ENCODE assay signal across 8 mouse cellular contexts in genomic region chr5:24601071-24601835, GRCm38 (mm10). TPM values are rescaled to one million over a fixed set of nuclear protein-coding genes. Genes with fewer than 3 reads are reported as not detected.
A peak's percentile ranks its signal among the peaks of the same experiment; 100 is the strongest.
DNase-seq lines count a peak whose midpoint lies in the region; ATAC-seq lines count a peak whose summit lies in the region.

No protein-coding gene starts in this region.

- 0 out of 2 replicates have a peak, but pooled peaks cover under 1% of the 10 kb centered on the region for H3K36me3 ChIP-seq in embryonic facial prominence, embryonic 14.5 days (ENCODE audit: control insufficient read depth, insufficient read depth, low read length)
- H3K36me3 ChIP-seq in intestine, embryonic 15.5 days, result no peaks in the 10 kb centered on the region
- no peaks in the 10 kb centered on the region for H3K36me3 ChIP-seq in neural tube, embryonic 11.5 days (ENCODE audit: control insufficient read depth, insufficient read depth, low read length)

- peak overlapping the region; percentile 94 for H3K4me2 ChIP-seq in embryonic facial prominence, embryonic 14.5 days (ENCODE audit: low read depth, low read length)
- H3K4me2 ChIP-seq in intestine, embryonic 15.5 days (replicated peaks), result peak overlapping the region; percentile 87
- H3K4me2 ChIP-seq in neural tube, embryonic 11.5 days (ENCODE audit: low read depth), result peak overlapping the region; percentile 84

- intact Hi-C loops in heart, postnatal 36 days (cut with DNase I), result loop anchor here (5.0 kb wide), 1 partner anchor 149 kb away; the partner anchor contains the start of gene Agap3

- H3K9ac ChIP-seq in embryonic facial prominence, embryonic 14.5 days (ENCODE audit: low read depth, low read length), result peak overlapping the region; percentile 89
- peak overlapping the region; percentile 85 for H3K9ac ChIP-seq in intestine, embryonic 15.5 days
- H3K9ac ChIP-seq in neural tube, embryonic 11.5 days (ENCODE audit: low read length), result peak overlapping the region; percentile 84

- peak; percentile 16; the same call in 1 of the 2 replicates for ATAC-seq in embryonic facial prominence, embryonic 14.5 days (ENCODE audit: low read depth)
- ATAC-seq in intestine, embryonic 15.5 days, result no peak
- no peak for ATAC-seq in neural tube, embryonic 11.5 days (ENCODE audit: insufficient read depth, low FRiP score, low TSS enrichment)
- ATAC-seq in megakaryocyte-erythroid progenitor cell, adult 5-6 weeks (replicated peaks; ENCODE audit: low FRiP score, low TSS enrichment, poor library complexity, severe bottlenecking), result no peak

- no peaks in the 10 kb centered on the region for H3K27me3 ChIP-seq in embryonic facial prominence, embryonic 14.5 days (replicated peaks; ENCODE audit: control insufficient read depth, insufficient read depth, low read length)
- H3K27me3 ChIP-seq in intestine, embryonic 15.5 days (replicated peaks), result peaks cover 6% of the 10 kb centered on the region; the same call in 1 of the 2 replicates
- peaks cover 7% of the 10 kb centered on the region; the same call in 1 of the 2 replicates for H3K27me3 ChIP-seq in neural tube, embryonic 11.5 days (ENCODE audit: control insufficient read depth, insufficient read depth, low read length)

- H3K4me3 ChIP-seq in embryonic facial prominence, embryonic 14.5 days (ENCODE audit: low read depth, low read length), result peak overlapping the region; percentile 57
- H3K4me3 ChIP-seq in intestine, embryonic 15.5 days (replicated peaks), result peak overlapping the region; percentile 64
- peak overlapping the region; percentile 66 for H3K4me3 ChIP-seq in neural tube, embryonic 11.5 days (ENCODE audit: low read depth, low read length)

- peak overlapping the region; percentile 100 for H3K27ac ChIP-seq in embryonic facial prominence, embryonic 14.5 days (replicated peaks; ENCODE audit: low read depth, low read length)
- H3K27ac ChIP-seq in intestine, embryonic 15.5 days, result peak overlapping the region; percentile 99
- peak overlapping the region; percentile 97 for H3K27ac ChIP-seq in neural tube, embryonic 11.5 days (ENCODE audit: low read depth, low read length)

- 2% methylated on average over 9 of the region's 33 CpGs for WGBS in embryonic facial prominence, embryonic 14.5 days
- 1% methylated on average over 33 of the region's 33 CpGs for WGBS in intestine, embryonic 15.5 days
- WGBS in neural tube, embryonic 11.5 days, result 2% methylated on average over 33 of the region's 33 CpGs

- DNase-seq in heart, adult 11 months, result peak; percentile 96
- DNase-seq in heart, postnatal 36 days, result no peak
- peak; percentile 6 for DNase-seq in CD4-positive helper T cell, adult 2 months (ENCODE audit: low read depth, low spot score)
- peak; percentile 54 for DNase-seq in embryonic facial prominence, embryonic 14.5 days (ENCODE audit: low spot score)
- DNase-seq in neural tube, embryonic 11.5 days (ENCODE audit: low spot score), result no peak
- no peak for DNase-seq in spleen, postnatal 4 days (ENCODE audit: low spot score in 2 of 2)

- peaks cover 54% of the 10 kb centered on the region for H3K4me1 ChIP-seq in embryonic facial prominence, embryonic 14.5 days (ENCODE audit: control insufficient read depth, insufficient read depth, low read length)
- peaks cover 68% of the 10 kb centered on the region for H3K4me1 ChIP-seq in intestine, embryonic 15.5 days (replicated peaks)
- H3K4me1 ChIP-seq in neural tube, embryonic 11.5 days (ENCODE audit: control insufficient read depth, insufficient read depth, low read length), result peaks cover 70% of the 10 kb centered on the region

- H3K9me3 ChIP-seq in embryonic facial prominence, embryonic 14.5 days (ENCODE audit: control insufficient read depth, low read length), result no peaks in the 10 kb centered on the region
- no peaks in the 10 kb centered on the region for H3K9me3 ChIP-seq in intestine, embryonic 15.5 days
- H3K9me3 ChIP-seq in neural tube, embryonic 11.5 days (ENCODE audit: control insufficient read depth, low read length), result no peaks in the 10 kb centered on the region

RNA-seq across cellular contexts. Expression of gene Chpf2, which starts 14.7 kb away (rescaled TPM):
- total RNA-seq in heart, postnatal 36 days (2021), result 10 to 100 TPM; 10.8 to 11.6 TPM
- polyA plus RNA-seq in embryonic facial prominence, embryonic 14.5 days (2014; fragmentation: Nextera tagmentation; extraction: Ambion mirVana), result 21.2 and 23.4 TPM in 2 replicates
- 14.7 and 16.0 TPM in 2 replicates for polyA plus RNA-seq in intestine, embryonic 15.5 days (2015; fragmentation: Nextera tagmentation; extraction: Ambion mirVana)
- 10.3 and 13.0 TPM in 2 replicates for polyA plus RNA-seq in neural tube, embryonic 11.5 days (2014; fragmentation: Nextera tagmentation; extraction: Ambion mirVana)
- 12.0 and 14.7 TPM in 2 replicates for total RNA-seq in megakaryocyte-erythroid progenitor cell, adult 5-6 weeks (2014; fragmentation: Nextera tagmentation)
- total RNA-seq in megakaryocyte-erythroid progenitor cell, adult 5-6 weeks (2017), result 14.5 and 22.5 TPM in 2 replicates

RNA-seq across cellular contexts. Expression of gene Smarcd3, which starts 23.0 kb away (rescaled TPM):
- 10 to 100 TPM; 63.2 to 64.5 TPM for total RNA-seq in heart, postnatal 36 days (2021)
- 48.9 and 54.7 TPM in 2 replicates for polyA plus RNA-seq in embryonic facial prominence, embryonic 14.5 days (2014; fragmentation: Nextera tagmentation; extraction: Ambion mirVana)
- 15.5 and 18.4 TPM in 2 replicates for polyA plus RNA-seq in intestine, embryonic 15.5 days (2015; fragmentation: Nextera tagmentation; extraction: Ambion mirVana)
- 43.7 and 49.3 TPM in 2 replicates for polyA plus RNA-seq in neural tube, embryonic 11.5 days (2014; fragmentation: Nextera tagmentation; extraction: Ambion mirVana)
- total RNA-seq in megakaryocyte-erythroid progenitor cell, adult 5-6 weeks (2014; fragmentation: Nextera tagmentation), result not detected in 2 replicates
- total RNA-seq in megakaryocyte-erythroid progenitor cell, adult 5-6 weeks (2017), result not detected in 2 replicates

RNA-seq across cellular contexts. Expression of gene Abcf2, which starts 24.0 kb away (rescaled TPM):
- 10 to 100 TPM; 55.3 to 56.0 TPM for total RNA-seq in heart, postnatal 36 days (2021)
- polyA plus RNA-seq in embryonic facial prominence, embryonic 14.5 days (2014; fragmentation: Nextera tagmentation; extraction: Ambion mirVana), result 83.7 and 96.3 TPM in 2 replicates
- polyA plus RNA-seq in intestine, embryonic 15.5 days (2015; fragmentation: Nextera tagmentation; extraction: Ambion mirVana), result 86.0 and 87.1 TPM in 2 replicates
- 136 and 147 TPM in 2 replicates for polyA plus RNA-seq in neural tube, embryonic 11.5 days (2014; fragmentation: Nextera tagmentation; extraction: Ambion mirVana)
- 70.2 and 80.7 TPM in 2 replicates for total RNA-seq in megakaryocyte-erythroid progenitor cell, adult 5-6 weeks (2014; fragmentation: Nextera tagmentation)
- 122 and 164 TPM in 2 replicates for total RNA-seq in megakaryocyte-erythroid progenitor cell, adult 5-6 weeks (2017)

RNA-seq across cellular contexts. Expression of gene 4931409K22Rik, which starts 44.6 kb away (rescaled TPM):
- not detected for total RNA-seq in heart, postnatal 36 days (2021)
- polyA plus RNA-seq in embryonic facial prominence, embryonic 14.5 days (2014; fragmentation: Nextera tagmentation; extraction: Ambion mirVana), result not detected in 2 replicates
- polyA plus RNA-seq in intestine, embryonic 15.5 days (2015; fragmentation: Nextera tagmentation; extraction: Ambion mirVana), result 0.05 and 0.08 TPM in 2 replicates
- polyA plus RNA-seq in neural tube, embryonic 11.5 days (2014; fragmentation: Nextera tagmentation; extraction: Ambion mirVana), result not detected in 2 replicates
- total RNA-seq in megakaryocyte-erythroid progenitor cell, adult 5-6 weeks (2014; fragmentation: Nextera tagmentation), result not detected in 2 replicates
- not detected in 2 replicates for total RNA-seq in megakaryocyte-erythroid progenitor cell, adult 5-6 weeks (2017)

Comparison
In these comparisons a context has a peak if more than half of its experiments do, and no peak if none do; other contexts are left out.
1. DNase-seq: peak in heart, adult 11 months (single experiment), CD4-positive helper T cell, adult 2 months (single experiment) and embryonic facial prominence, embryonic 14.5 days (single experiment); none in heart, postnatal 36 days (0 of 2), neural tube, embryonic 11.5 days (single experiment) and spleen, postnatal 4 days (0 of 2).
2. Peak in every context shown above with its lines, with median percentiles within 50 percentile points of each other: H3K27ac ChIP-seq, H3K4me2 ChIP-seq, H3K4me3 ChIP-seq and H3K9ac ChIP-seq.